Mouse (Mus musculus) liver, adult 2 months (tissue): Measurements from ENCODE around the gene Tmod1.

Experiments
- CTCF ChIP-seq: fragments of 200-500 bp; IDR thresholded peaks from 2 replicates; pipeline ENCODE4 v1.5.1; 2011; ENCODE audit warnings: low read depth, low read length, control low read depth
- POLR2A ChIP-seq: fragments of 200-500 bp; IDR thresholded peaks from 2 replicates; pipeline ENCODE4 v1.6.1; 2011; ENCODE audit warnings: low read length, control low read depth; ENCODE audit not compliant: insufficient read depth; ENCODE audit errors: extremely low read depth

GRCm38 (mm10) chr4:46094916-46095825, 56.4 kb downstream of the Tmod1 start:
- TF ChIP-seq CTCF (no peak), POLR2A (no peak)
